Comparison of ENCODE assay signal across 7 mouse cellular contexts in the genomic region with DNA sequence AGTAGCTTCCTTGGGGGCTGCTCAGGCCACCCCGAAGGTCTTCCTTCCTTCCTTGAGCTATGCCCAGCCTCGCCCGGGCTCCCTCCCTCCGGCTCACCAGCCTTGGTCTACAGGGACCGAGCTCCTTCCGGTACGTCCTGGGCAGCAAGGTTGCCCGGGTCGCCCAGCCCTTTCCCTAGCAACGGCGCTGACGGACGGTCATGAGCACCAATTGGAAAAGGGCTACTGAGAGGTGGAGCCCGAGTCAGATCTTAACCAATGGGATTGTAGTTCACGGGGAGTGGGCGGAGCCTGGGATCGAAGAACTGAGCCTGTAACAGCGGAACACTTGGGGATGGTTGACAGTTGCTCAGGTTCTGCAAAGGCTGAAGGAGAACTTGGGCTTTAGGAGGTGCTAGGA. TPM values are rescaled to one million over a fixed set of nuclear protein-coding genes. Genes with fewer than 3 reads are reported as not detected.
DNase-seq lines count a peak whose midpoint lies in the region; ATAC-seq lines count a peak whose summit lies in the region.

Gene Tldc1, minus strand, starts transcription at position 154 of the 400 bp plus-strand sequence.

- intact Hi-C loops in gastrocnemius, postnatal 36 days (cut with DNase I): loop anchor here (2.0 kb wide), 2 partner anchors 79 to 91 kb away; no protein-coding TSS in a partner anchor
- intact Hi-C loops in left cerebral cortex, postnatal 25 days (cut with DNase I): loop anchor here (1.0 to 10.0 kb wide), 3 partner anchors 92 to 333 kb away; partner anchors contain the start of gene Necab2

- ATAC-seq in intestine, embryonic 15.5 days: peak; percentile 98

- H3K9ac ChIP-seq in intestine, embryonic 15.5 days: peak within 1 kb of the TSS; percentile 68

- no peaks in the 10 kb centered on the region for H3K9me3 ChIP-seq in intestine, embryonic 15.5 days
- no peaks in the 10 kb centered on the region for H3K9me3 ChIP-seq in midbrain, embryonic 10.5 days (replicated peaks)

- H3K36me3 ChIP-seq in intestine, embryonic 15.5 days: no peaks in the 10 kb centered on the region
- H3K36me3 ChIP-seq in midbrain, embryonic 10.5 days: no peaks in the 10 kb centered on the region

- peak within 1 kb of the TSS; percentile 65 for H3K4me3 ChIP-seq in intestine, embryonic 15.5 days (replicated peaks)
- peak within 1 kb of the TSS; percentile 76 for H3K4me3 ChIP-seq in midbrain, embryonic 10.5 days

- peak within 1 kb of the TSS; percentile 82 for H3K27ac ChIP-seq in intestine, embryonic 15.5 days
- H3K27ac ChIP-seq in midbrain, embryonic 10.5 days (replicated peaks): peak within 1 kb of the TSS; percentile 93

- 0% methylated on average over 18 of the region's 18 CpGs for WGBS in intestine, embryonic 15.5 days
- under 1% methylated on average over 18 of the region's 18 CpGs for WGBS in midbrain, embryonic 10.5 days

- H3K4me1 ChIP-seq in intestine, embryonic 15.5 days (replicated peaks): peaks cover 17% of the 10 kb centered on the region
- H3K4me1 ChIP-seq in midbrain, embryonic 10.5 days: peaks cover 33% of the 10 kb centered on the region

- peak; percentile 100 for DNase-seq in adrenal gland, adult 2 months
- peak; percentile 97 for DNase-seq in embryo, embryonic 11.5 days (ENCODE audit: low read depth, low spot score)
- DNase-seq in gastrocnemius, postnatal 36 days: peak; percentile 100
- DNase-seq in left cerebral cortex, postnatal 25 days (ENCODE audit: low spot score in 2 of 2): peak; percentile 99
- DNase-seq in midbrain, embryonic 10.5 days (ENCODE audit: low spot score): peak; percentile 99
- DNase-seq in right cerebral cortex, postnatal 4 days: peak; percentile 99

- H3K27me3 ChIP-seq in intestine, embryonic 15.5 days (replicated peaks): no peaks in the 10 kb centered on the region
- H3K27me3 ChIP-seq in midbrain, embryonic 10.5 days (ENCODE audit: low read depth, poor library complexity, severe bottlenecking): no peaks in the 10 kb centered on the region

- peak within 1 kb of the TSS; percentile 90 for H3K4me2 ChIP-seq in intestine, embryonic 15.5 days (replicated peaks)

RNA-seq across cellular contexts. Expression of gene Tldc1, which starts in this region (rescaled TPM):
- 10 to 100 TPM in 1 of 2 experiments, 1 to 10 TPM in 1; 8.4 to 12.7 TPM for total RNA-seq in adrenal gland, adult 2 months (2021)
- 13.0 and 13.2 TPM in 2 replicates for polyA plus RNA-seq in adrenal gland, adult 2 months (2012; rRNA removed)
- 1 to 10 TPM; 3.7 to 4.9 TPM for total RNA-seq in gastrocnemius, postnatal 36 days (2021)
- 14.4 and 15.3 TPM in 2 replicates for polyA plus RNA-seq in intestine, embryonic 15.5 days (2015; fragmentation: Nextera tagmentation; extraction: Ambion mirVana)
- total RNA-seq in left cerebral cortex, postnatal 25 days (2021): 10 to 100 TPM; 17.0 to 17.4 TPM
- polyA plus RNA-seq in midbrain, embryonic 10.5 days (2016; fragmentation: Nextera tagmentation; extraction: Ambion mirVana): 15.4 and 16.4 TPM in 2 replicates

Comparison
In these comparisons a context has a peak if more than half of its experiments do, and no peak if none do; other contexts are left out.
1. Peak in every context shown above with its lines: DNase-seq, ATAC-seq, H3K4me3 ChIP-seq and H3K27ac ChIP-seq.